Mouse (Mus musculus) olfactory bulb, adult 2 months (tissue): ENCODE measurements at regions not wholly inside any gene's neighbourhood (a gene's known extent, or its start where the extent isn't known, plus 50 kb on each side); places are given as distances from the start of the nearest gene placed in this dataset.

Experiments used
- H3K27ac ChIP-seq: fragments of 200-500 bp; 2 replicates; pipeline ENCODE4 v1.5.1; 2012; ENCODE audit warnings: low read depth, low read length; ENCODE audit not compliant: insufficient read depth
- H3K4me1 ChIP-seq: fragments of 200-500 bp; 2 replicates; pipeline ENCODE4 v1.6.1; 2012; ENCODE audit warnings: low read length; ENCODE audit not compliant: control insufficient read depth, insufficient read depth
- H3K4me3 ChIP-seq: fragments of 200-500 bp; 2 replicates; pipeline ENCODE4 v1.5.1; 2012; ENCODE audit warnings: mild to moderate bottlenecking, low read depth, low read length, moderate library complexity; ENCODE audit not compliant: insufficient read depth
- CTCF ChIP-seq: fragments of 200-500 bp; IDR thresholded peaks from 2 replicates; pipeline ENCODE4 v1.5.1; 2012; ENCODE audit warnings: low read depth, mild to moderate bottlenecking, low read length, moderate library complexity; ENCODE audit not compliant: insufficient read depth
- POLR2A ChIP-seq: fragments of 200-500 bp; IDR thresholded peaks from 2 replicates; pipeline ENCODE4 v1.6.1; 2012; ENCODE audit warnings: mild to moderate bottlenecking, low read depth, low read length, moderate library complexity; ENCODE audit not compliant: insufficient read depth
- WGBS: fragments of 180-500 bp; shearing (Covaris S2); methylation state at CpG from one replicate; pipeline ENCODE4 v1.1.7; 2018; 5-methylcytosine and 5-hydroxymethylcytosine counted together

- WGBS, result 20% methylated on average over 3 of the region's 3 CpGs
- Histone ChIP-seq H3K4me1 (no peaks in the 10 kb centered on the region; the same call in 1 of the 2 replicates), H3K4me3 (no peak overlapping the region), H3K27ac (no peak overlapping the region)
- TF ChIP-seq POLR2A, result no peak
- no peak for TF ChIP-seq CTCF
Observed at GRCm38 (mm10) chr11:8068873-8069272, 595.5 kb downstream of the Tns3 start.

- H3K27ac ChIP-seq, result no peak overlapping the region
- no peak overlapping the region for H3K4me3 ChIP-seq
- no peak for TF ChIP-seq CTCF
- no peak for TF ChIP-seq POLR2A
- H3K4me1 ChIP-seq, result no peaks in the 10 kb centered on the region; the same call in 1 of the 2 replicates
- WGBS, result 71% methylated on average over 4 of the region's 4 CpGs
Observed at GRCm38 (mm10) chr11:8067330-8067729, 597.0 kb downstream of the Tns3 start.

- no peak overlapping the region for H3K4me3 ChIP-seq
- TF ChIP-seq CTCF (no peak), POLR2A (no peak)
- no peaks in the 10 kb centered on the region; the same call in 1 of the 2 replicates for H3K4me1 ChIP-seq
- H3K27ac ChIP-seq, result no peak overlapping the region
- WGBS, result 81% methylated on average over 5 of the region's 5 CpGs
Observed at GRCm38 (mm10) chr11:8065811-8066210, 598.5 kb downstream of the Tns3 start.

GRCm38 (mm10) chr11:8065086-8065485 is 599.2 kb downstream of the Tns3 start:
- 93% methylated on average over 1 of the region's 1 CpGs for WGBS
- TF ChIP-seq POLR2A, result no peak
- no peak for TF ChIP-seq CTCF
- Histone ChIP-seq H3K4me3 (no peak overlapping the region), H3K4me1 (no peaks in the 10 kb centered on the region; the same call in 1 of the 2 replicates), H3K27ac (no peak overlapping the region)

- no peak overlapping the region for H3K27ac ChIP-seq
- H3K4me1 ChIP-seq, result no peaks in the 10 kb centered on the region
- WGBS, result 85% methylated on average over 3 of the region's 3 CpGs
- H3K4me3 ChIP-seq, result no peak overlapping the region
- TF ChIP-seq CTCF, result no peak
- TF ChIP-seq POLR2A, result no peak
Observed at GRCm38 (mm10) chr11:8061989-8062388, 602.3 kb downstream of the Tns3 start.

- no peak for TF ChIP-seq POLR2A
- no peak for TF ChIP-seq CTCF
- 92% methylated on average over 3 of the region's 3 CpGs for WGBS
- Histone ChIP-seq H3K27ac (no peak overlapping the region), H3K4me1 (no peaks in the 10 kb centered on the region), H3K4me3 (no peak overlapping the region)
Observed at GRCm38 (mm10) chr11:8061573-8061972, 602.8 kb downstream of the Tns3 start.

- 46% methylated on average over 4 of the region's 4 CpGs for WGBS
- H3K27ac ChIP-seq, result no peak overlapping the region
- no peak overlapping the region for H3K4me3 ChIP-seq
- no peaks in the 10 kb centered on the region for H3K4me1 ChIP-seq
- no peak for TF ChIP-seq CTCF
- TF ChIP-seq POLR2A, result no peak
Observed at GRCm38 (mm10) chr11:8051499-8051898, 612.8 kb downstream of the Tns3 start.

- H3K4me1 ChIP-seq, result no peaks in the 10 kb centered on the region
- no peak overlapping the region for H3K4me3 ChIP-seq
- WGBS, result 65% methylated on average over 3 of the region's 3 CpGs
- TF ChIP-seq POLR2A, result no peak
- TF ChIP-seq CTCF, result no peak
- H3K27ac ChIP-seq, result no peak overlapping the region
Observed at GRCm38 (mm10) chr11:8045086-8045485, 619.2 kb downstream of the Tns3 start.

- 69% methylated on average over 2 of the region's 2 CpGs for WGBS
- H3K4me3 ChIP-seq, result no peak overlapping the region
- TF ChIP-seq CTCF, result no peak
- TF ChIP-seq POLR2A, result no peak
- H3K27ac ChIP-seq, result no peak overlapping the region
- no peaks in the 10 kb centered on the region for H3K4me1 ChIP-seq
Observed at GRCm38 (mm10) chr11:8030119-8030518, 634.2 kb downstream of the Tns3 start.

- Histone ChIP-seq H3K4me3 (no peak overlapping the region), H3K27ac (no peak overlapping the region), H3K4me1 (no peaks in the 10 kb centered on the region)
- 77% methylated on average over 1 of the region's 1 CpGs for WGBS
- TF ChIP-seq POLR2A (no peak), CTCF (no peak)
Observed at GRCm38 (mm10) chr11:8007801-8008200, 656.5 kb downstream of the Tns3 start.
